Mouse (Mus musculus) adrenal gland, postnatal 4 days (tissue): Measurements from ENCODE around the gene Creb5. TPM values are rescaled to one million over a fixed set of nuclear protein-coding genes. Genes with fewer than 3 reads are reported as not detected.

Source experiments
- DNase-seq, 2 experiments: peaks; one replicate each; pipeline ENCODE4 v3.0.0; 2021 to 2022; ENCODE audit warnings: low spot score in 2 of 2, mixed read lengths in 2 of 2
- total RNA-seq, 2 experiments: library from RNA; stranded (reverse); gene quantifications; 2 replicates each; pipeline ENCODE4 v1.2.3; 2021

The Creb5 gene
- total RNA-seq, 2 experiments from 2014 or later: 7.2 to 7.4 TPM

DNA sequence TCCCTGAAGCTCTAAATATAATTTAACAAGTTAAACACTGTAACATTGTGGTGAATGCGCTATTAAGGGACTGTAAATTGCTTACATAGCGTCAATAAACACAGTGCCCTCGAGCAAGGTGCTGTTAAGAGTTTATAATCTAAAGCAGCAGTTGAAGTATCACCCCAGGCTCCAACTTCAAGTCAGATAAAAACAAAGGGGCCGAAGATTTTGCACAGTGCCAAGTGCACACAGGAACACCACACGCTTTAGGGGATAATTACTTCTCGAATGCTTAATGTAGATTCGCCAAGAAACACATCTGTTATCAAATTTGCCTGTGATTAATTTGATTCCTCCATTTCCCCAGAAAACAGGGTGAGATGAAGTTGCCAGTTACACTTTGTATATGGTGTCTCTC lies 142.3 kb downstream of the Creb5 start:
- DNase-seq: no peak

DNA sequence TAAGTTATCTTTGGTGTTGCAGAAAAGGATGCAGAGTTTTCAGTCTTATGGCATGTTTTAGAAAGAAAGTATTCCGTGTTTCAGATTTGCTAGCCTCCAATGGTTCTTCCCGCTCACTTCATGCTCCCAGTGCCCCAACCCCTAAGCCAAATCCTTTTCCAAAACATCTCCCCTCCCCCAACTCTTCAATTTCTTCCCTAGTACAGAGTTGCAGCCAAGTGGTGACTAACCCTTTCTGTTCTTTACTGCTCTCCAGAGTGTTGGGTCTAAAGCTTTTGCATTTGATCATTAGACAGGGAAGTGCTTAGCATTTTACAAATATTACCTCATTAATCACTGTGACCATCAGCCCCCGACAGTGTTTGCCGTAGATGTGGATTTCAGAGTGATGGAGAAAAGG lies 142.8 kb downstream of the Creb5 start:
- no peak for DNase-seq

DNA sequence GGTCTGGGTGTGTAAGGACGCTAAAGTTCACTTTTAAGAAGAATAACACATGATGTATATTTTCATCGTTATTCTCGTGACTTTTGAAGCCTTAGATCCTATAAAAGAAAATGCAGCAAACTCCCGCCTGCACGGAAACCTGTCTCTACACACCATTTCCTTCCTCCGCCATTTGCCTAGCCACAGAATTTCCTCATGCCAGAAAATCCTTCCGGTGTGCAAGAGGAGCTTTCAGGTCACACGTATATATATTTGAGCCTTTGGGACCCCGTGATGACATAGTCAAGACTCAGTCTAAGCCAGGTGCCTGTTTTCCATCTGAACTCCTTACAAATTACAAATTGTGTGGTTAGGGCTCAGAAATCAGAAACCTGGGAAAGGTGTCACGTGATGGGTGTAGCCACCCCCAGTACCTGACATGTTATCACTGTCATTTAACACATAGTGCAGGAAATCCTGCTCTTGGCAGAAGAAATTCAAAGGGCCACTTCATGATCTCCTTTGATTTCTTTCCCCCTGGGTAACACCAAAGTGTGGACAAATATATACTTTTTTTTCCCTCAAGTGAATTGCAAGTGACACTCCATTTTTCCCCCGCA lies 158.9 kb downstream of the Creb5 start:
- no peak for DNase-seq

DNA sequence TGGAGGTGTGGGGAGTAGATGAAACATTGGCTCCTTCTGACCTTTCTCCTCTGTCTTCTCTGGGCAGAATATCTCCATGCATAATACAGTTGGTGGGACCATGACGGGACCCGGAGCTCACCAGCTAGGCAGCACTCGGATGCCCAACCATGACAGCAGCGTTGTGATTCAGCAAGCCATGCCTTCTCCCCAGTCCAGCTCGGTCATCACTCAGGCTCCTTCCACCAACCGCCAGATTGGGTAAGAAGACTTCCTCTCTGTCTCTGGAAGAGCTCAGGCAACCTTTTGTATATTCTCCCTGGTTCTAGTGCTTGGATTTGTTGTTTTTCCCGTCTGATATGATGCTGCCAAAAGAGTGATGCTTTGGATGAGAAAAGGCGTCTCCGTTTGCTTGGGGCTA lies 160.4 kb downstream of the Creb5 start:
- no peak for DNase-seq

DNA sequence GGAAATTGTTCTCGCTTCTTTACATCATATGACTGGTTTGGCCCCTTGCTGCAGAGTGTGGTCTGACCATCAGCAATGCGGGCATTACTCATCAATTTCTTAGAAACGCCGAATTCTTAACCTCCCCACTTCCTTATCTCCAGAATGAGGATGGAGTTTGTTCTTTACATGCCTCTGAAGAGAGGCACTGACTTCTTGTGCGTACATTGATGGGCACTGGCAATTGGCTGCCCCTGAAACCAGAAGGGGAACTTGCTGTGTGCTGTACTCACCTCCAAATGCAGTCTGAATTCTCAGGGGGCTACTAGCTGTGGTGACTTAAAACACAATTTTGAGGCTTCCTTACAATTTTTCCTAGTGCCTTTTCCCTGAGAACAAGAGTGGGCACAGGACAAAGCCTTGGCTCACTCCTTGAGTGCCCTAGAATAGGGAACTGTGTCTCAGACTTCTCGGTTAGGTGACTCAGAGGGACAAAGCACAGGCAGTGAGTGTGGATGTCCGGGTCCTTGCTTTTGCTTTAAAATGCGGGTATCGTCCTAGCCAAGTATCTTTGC lies 161.3 kb downstream of the Creb5 start:
- no peak for DNase-seq

DNA sequence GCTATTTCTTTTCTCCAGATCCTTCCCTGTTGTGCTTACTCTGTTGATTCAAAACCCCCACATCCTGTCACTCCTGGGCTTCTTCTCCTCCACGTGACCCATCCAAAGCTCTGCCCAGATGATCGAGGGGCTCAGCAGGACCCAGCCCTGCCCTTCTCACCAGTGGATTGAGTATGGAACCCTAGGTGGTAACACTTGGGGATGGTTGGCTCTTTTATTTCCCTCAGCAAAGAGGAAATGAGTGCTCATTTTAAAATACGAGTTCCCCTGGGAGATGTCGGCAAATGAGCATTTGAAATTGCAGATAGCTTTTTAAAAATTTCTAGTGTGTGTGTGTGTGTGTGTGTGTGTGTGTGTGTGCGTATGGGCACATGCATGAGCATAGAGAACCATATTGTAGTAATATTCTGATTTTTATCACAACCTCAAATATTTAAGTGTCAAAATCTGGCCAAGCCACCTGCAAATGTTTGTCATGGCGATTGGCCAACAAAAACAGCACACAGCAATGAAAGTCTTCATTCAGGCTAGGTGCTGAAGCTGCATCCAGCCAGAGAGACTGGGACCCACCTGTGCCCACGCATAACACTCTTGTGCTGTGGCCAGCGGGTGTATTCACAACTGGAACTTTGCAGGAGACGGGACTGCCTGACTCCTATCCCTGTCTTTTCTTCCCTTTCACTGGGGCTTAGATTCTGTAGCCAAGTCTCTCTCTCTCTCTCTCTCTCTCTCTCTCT lies 162.5 kb downstream of the Creb5 start:
- no peak for DNase-seq

DNA sequence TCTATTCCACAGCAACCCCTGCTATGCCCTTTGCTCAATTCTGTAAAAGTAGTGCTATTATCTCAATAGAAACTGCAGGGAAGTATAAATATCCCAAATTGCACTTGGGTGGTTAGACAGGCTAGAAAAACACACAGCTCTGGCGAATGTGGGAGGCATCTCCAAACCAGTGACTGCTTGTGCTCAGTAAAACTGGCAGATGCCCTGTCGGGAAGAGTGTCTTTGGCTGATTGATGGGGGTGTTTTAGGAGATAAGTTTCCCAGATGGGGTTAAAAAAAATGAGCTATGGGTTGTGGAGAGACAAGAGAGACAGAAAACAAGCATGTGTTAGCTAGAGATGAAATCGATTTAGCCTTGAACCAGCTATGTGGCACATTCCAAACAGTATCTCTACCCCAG lies 163.4 kb downstream of the Creb5 start:
- no peak for DNase-seq

DNA sequence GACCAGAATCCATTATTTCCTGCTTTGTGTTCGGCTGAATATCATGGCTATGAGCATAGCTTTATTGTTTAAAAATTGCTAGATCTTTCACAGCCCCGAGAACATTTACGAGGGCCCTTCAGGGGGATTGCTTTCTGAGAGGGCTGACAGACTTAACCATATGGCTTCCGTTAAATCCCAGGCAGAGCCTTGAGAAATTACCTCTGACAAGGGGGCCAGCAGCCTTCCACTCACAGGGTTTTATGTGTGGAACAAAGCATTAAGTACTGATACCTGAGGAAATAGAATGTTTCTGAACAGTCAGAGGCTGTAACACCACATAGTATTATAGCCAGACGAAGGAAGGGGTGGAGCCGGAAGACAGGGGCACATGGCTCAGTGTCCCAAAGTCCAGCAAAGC lies 165.2 kb downstream of the Creb5 start:
- no peak for DNase-seq

DNA sequence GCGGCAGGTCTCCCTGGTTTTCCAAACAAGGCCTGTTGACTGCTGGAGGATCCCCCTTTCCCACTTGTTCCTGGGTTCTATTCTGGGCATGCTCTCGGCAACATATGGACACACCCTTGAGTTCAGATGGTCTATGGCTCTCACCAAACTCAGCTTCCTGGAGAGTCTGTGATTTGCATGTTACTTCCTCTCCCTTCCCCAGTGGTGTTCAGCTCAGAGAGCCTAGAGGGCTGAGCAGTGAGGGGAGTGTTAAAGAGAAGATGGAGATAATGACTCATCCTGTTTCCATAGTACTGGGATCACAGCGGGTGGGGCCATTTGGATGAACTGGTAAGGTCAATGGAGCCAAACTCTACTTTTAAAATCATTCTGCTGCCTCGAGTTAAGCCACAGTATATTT lies 168.4 kb downstream of the Creb5 start:
- no peak for DNase-seq

DNA sequence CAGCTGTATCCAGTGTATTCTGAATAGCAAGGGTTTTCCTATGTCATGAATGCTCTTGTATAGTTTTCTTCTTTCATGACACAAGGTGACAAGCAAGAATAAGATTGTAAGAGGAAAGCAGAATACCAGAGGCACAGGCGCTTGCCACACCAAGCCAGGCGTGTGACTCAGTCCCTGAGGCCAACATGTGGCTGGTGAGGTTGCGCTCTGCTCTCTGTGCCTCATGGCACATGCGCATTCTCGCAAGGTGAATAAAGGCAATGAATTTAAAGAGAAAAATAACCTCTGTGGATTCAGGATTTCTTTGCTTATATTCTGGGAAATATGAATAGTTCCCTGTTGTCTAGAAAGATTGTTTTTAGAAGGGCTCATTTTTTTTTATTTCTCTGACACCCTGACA lies 169.0 kb downstream of the Creb5 start:
- no peak for DNase-seq

DNA sequence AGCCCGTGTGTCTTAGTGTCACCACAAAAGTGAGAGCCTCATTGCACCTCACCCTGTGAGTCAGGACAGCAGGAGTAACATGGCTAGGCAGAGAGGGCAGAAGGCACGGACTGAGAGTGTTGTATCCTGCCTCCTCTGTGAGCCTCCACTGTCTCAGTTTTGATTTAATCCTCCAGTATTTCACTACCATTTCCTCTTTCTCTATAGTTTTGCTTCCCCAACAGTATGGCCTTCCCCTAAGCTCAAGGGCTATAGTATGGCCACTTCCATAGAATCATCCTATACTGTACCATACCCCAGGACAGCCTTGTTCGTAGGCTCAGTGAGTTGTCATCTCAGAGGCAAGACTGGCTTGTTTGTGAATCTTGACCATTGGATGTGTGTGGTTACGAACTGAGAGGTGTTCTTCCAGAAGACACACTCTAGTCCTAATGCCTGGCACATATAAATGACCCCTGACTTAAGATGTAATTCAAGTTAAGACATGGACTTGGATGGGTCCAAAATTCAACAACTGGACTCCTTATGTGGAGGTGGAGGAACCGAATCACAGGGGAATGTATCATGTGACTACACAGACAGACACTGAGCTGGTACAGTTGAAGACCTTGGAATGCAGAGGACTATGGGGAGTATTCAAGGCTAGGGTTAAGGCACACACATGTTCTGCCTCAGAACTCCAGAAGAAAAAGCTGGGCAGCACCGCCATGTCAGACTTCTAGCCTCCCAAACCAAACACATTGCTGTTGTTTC lies 173.1 kb downstream of the Creb5 start:
- no peak for DNase-seq

DNA sequence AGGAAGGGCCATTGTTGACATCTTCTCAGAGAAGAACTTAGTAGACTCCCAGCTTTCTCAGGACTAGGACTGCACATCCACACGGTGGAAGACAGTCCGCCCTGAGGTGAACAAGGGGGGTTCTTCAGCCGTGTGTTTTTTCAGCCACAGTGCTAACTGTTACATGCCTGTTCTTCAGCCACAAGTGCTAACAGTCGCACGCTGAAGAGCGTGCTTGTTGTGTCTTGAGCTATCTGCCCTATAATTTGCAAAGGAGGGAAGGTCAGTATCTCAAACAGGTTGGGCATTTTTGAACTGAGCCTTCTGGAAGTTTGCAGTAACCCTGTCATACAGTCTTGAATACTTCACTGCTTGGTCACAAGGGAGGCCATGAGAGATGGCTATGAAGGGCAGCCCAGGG lies 174.0 kb downstream of the Creb5 start:
- no peak for DNase-seq

DNA sequence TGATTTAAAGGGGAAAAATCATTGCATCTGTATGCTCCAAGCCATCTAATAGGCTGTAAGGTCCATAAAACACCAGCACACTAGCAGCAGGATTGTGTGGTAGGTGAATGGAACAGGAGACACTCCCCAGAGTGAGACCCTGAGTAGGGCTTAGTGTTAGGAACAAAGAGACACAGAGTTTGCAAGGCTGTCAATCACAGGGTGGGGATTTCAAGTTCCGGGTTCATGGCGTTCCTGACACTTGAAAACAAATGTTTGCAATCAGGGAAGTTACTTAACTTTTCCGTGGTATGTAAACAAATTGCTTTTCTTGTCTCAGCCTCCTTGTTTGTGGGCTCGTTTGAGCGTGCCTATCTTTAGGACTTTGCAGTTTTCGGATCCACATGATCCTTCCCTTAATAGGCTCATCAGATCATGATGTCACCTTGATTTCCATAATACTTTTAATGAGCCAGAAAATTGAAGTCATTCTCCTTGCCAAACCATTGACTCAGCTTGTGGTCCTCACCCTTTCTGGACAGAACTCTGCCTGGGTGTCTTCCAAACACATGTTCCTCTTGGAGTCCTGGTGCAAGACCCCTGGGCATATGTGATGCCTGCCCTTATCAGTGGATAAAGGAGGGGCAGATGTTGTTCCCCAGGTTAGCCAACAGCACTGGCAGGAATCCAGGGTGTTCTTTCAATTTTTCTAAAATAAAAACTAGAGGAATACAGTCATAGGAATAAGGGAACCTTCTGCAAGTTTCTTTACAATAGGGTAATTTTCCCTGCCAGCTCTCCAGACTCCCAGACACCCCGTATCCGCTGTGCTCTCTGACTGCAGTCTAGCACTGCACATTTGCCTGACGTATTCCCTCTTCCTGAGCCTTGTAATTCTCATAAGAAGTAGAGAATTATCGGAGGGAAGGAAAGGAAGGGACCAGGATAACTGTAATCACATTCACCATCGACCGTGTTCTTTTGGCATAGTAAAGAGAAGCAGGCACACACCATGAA lies 175.0 kb downstream of the Creb5 start:
- no peak for DNase-seq

DNA sequence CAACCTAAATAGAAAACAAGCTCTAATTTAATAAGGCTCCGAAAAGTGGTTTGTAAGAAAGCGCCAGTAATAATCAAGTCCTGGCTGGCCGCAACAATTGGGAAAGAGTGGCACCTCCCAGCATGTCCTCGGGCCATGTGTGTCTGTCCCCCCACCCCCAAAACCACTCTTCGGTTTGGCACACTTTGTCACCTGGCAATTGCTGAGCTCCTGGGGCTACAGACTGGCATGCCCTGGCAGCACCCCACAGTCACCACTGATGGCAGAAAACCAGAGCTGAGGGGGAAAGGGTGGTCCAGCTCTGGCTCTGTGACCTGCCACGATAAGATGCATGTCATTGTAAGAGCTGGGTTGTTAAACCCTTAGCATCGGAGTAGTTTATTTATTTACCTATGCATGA lies 175.7 kb downstream of the Creb5 start:
- no peak for DNase-seq

DNA sequence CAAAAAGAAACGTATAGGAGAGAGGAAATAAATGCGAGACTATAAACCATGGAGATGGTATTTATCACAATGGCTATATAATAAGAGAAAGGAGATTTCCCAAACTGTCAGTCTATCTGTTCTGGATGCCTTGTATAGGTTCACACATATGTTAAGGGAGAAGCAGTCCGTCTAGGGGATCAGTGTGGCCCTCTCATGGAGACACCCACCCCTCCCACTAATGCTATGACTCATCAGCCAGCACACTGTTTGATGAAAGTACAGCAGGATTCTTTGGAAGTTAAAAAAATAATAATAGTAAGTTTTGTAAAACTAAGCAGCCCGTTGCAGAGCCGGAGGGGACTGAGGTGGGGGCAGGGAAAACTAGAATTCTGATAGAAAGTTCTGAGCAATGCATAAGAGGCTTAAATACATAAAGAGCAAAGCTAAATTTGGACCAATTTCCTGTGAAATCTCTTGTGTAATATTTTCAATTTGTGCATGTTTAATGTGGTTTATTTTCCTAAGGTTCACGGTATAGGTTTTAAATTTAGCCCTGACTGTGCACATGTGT lies 176.3 kb downstream of the Creb5 start:
- no peak for DNase-seq

DNA sequence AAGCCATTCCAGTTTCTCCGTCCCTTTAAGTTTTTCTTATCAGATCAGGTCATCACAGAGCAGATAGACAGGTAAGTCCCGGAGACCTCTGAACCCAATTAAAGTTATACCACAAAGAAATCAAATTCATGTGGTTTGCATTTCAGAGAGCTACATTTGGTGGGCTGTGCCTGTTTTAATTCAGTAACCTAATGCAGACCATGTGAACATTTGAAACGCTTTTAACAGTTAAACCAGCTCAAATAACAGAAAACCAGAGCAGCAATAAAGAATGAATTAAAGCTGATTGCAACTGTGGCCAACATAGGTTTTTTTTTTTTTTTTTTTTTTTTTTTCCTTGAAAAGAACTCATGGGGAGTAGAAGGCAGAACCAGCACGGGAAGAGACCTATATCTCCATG lies 182.1 kb downstream of the Creb5 start:
- DNase-seq: no peak

DNA sequence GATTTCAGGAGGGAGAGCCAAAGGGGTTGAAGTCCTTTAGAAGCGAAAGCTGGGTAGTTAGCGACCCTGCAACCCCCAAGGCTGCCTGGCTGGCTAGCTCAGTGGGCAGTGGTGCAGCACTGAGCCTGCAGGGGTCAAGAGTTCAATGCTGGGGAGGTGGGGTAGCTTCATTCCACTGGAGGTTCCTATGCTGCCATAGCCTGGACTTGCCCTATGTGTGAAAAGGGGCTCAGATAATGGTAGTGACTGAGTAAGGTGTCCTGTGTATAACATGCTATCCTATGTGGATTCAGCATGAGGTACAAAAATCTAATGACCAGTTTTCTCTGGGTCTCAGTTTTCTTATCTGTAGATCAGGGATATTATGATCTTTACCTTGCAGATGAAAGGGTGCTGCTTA lies 182.6 kb downstream of the Creb5 start:
- no peak for DNase-seq

DNA sequence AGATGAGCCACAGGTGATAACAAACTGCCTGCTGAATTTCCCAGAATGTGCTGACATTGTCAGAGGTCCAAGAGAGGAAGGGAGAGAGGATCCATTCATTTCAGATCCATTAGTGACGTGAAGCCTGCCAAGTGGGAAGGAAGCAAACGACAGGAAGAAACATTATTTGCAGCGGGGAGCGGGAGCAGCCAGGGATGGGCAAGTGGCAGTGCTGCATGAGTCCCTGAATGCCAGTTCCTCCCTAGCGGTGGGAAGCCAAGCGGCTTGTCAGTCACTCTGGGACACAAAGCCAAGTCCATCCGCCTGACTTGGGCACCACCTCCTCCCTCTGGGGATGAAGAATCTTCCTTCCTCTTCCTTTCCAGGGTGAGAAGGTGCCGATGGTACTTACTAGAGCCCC lies 183.5 kb downstream of the Creb5 start:
- DNase-seq: no peak

DNA sequence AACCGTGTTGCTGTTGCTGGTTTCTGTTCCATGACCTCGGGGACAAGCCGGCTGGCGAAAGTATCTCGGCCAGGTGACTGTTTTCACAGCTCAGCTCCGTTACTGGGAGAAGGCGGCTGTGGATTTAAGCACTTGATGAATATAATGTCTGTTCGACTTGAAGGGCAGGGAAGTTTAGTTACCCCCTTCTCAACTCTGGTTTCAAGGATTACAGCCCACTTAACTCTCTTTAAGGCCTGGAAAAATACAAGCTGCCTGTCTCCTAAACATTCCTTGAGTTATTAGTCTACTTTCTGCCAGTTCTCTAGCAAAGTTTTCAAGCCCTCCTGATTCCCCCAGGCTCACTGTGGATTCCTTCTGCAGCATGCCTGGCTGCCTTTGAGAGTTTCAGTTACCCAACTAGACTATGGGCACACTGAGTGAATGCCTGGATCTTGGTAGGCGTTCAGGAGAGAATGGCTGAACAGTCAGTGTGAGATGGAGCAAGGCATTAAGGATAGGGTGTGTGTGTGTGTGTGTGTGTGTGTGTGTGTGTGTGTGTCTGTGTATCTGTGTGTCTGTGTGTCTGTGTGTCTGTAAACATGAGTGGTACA lies 184.0 kb downstream of the Creb5 start:
- no peak for DNase-seq

DNA sequence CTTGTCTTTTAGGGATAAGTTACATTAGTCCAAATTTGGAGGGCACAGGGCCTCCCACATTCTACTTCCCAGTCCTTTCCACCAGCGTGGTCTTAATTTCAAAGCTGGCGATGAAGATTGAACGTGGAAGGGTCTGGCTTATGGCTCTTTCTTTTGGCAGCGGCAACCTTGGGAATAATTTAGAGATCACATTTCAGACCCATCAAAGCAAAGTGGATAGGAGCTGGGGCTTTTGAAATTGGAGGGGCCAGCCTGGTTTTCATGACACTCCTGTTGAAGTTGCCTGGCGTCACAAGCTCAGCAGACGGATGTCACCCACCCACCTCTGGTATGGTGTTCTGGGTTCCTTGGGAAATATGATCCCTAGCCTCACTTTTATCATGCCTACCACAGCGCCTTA lies 185.7 kb downstream of the Creb5 start:
- DNase-seq: no peak
